Mouse (Mus musculus) hindbrain, embryonic 14.5 days (tissue): ENCODE results near the gene Brdt. TPM values are rescaled to one million over a fixed set of nuclear protein-coding genes. Genes with fewer than 3 reads are reported as not detected.
"Not testable (repeated sequence)": the region's sequence is repeated elsewhere in the genome, so short reads cannot be mapped to it uniquely, and the experiment has no call there.

Source experiments
- ATAC-seq: fragments of 200-750 bp; cut with Nextera tagmentation; 2 replicates; pipeline ENCODE4 v1.8.0; 2017; ENCODE audit warnings: moderate number of reproducible peaks, mild to moderate bottlenecking, moderate TSS enrichment, moderate library complexity; ENCODE audit not compliant: low FRiP score
- DNase-seq: peaks from one replicate; pipeline ENCODE4 v3.0.0-alpha.2; 2015; ENCODE audit warnings: low spot score
- H3K27ac ChIP-seq: fragments of 300-500 bp; sonication (generic); 2 replicates; pipeline ENCODE4 v1.5.1; 2014; ENCODE audit warnings: mild to moderate bottlenecking, moderate library complexity
- H3K27me3 ChIP-seq: fragments of 300-500 bp; sonication (generic); 2 replicates; pipeline ENCODE4 v1.6.1; 2014; ENCODE audit warnings: mild to moderate bottlenecking, low read length, mixed read lengths; ENCODE audit not compliant: control insufficient read depth, insufficient read depth
- H3K36me3 ChIP-seq: fragments of 300-500 bp; sonication (generic); replicated peaks from 2 replicates; pipeline ENCODE4 v1.6.1; 2014; ENCODE audit not compliant: control insufficient read depth, insufficient read depth
- H3K4me1 ChIP-seq: fragments of 300-500 bp; sonication (generic); replicated peaks from 2 replicates; pipeline ENCODE4 v1.6.1; 2014; ENCODE audit warnings: antibody characterized with exemption, low read length, mixed read lengths; ENCODE audit not compliant: control insufficient read depth, insufficient read depth
- H3K4me2 ChIP-seq: fragments of 300-500 bp; sonication (generic); replicated peaks from 2 replicates; pipeline ENCODE4 v1.6.1; 2014; ENCODE audit warnings: mild to moderate bottlenecking, moderate library complexity
- H3K4me3 ChIP-seq: fragments of 300-500 bp; sonication (generic); replicated peaks from 2 replicates; pipeline ENCODE4 v1.5.1; 2014; ENCODE audit warnings: mild to moderate bottlenecking, low read length
- H3K9ac ChIP-seq: fragments of 300-500 bp; sonication (generic); 2 replicates; pipeline ENCODE4 v1.6.1; 2014
- H3K9me3 ChIP-seq: fragments of 300-500 bp; sonication (generic); 2 replicates; pipeline ENCODE4 v1.6.1; 2016; ENCODE audit warnings: low read length; ENCODE audit not compliant: control insufficient read depth
- WGBS: fragments of 180-500 bp; shearing (Covaris S2); extraction: QIAGEN DNeasy Blood & Tissue Kit; methylation state at CpG from one replicate; pipeline ENCODE4 v1.1.7; 2014; 5-methylcytosine and 5-hydroxymethylcytosine counted together
- polyA plus RNA-seq: library from polyadenylated mRNA; unstranded; fragments of >200 nt; fragmentation: Nextera tagmentation; extraction: Ambion mirVana; gene quantifications from 2 replicates; pipeline ENCODE4 v1.2.1, GENCODE M21; 2014

Gene Brdt
- polyA plus RNA-seq, 1 experiment from 2014 or later = 3.2 TPM

DNA sequence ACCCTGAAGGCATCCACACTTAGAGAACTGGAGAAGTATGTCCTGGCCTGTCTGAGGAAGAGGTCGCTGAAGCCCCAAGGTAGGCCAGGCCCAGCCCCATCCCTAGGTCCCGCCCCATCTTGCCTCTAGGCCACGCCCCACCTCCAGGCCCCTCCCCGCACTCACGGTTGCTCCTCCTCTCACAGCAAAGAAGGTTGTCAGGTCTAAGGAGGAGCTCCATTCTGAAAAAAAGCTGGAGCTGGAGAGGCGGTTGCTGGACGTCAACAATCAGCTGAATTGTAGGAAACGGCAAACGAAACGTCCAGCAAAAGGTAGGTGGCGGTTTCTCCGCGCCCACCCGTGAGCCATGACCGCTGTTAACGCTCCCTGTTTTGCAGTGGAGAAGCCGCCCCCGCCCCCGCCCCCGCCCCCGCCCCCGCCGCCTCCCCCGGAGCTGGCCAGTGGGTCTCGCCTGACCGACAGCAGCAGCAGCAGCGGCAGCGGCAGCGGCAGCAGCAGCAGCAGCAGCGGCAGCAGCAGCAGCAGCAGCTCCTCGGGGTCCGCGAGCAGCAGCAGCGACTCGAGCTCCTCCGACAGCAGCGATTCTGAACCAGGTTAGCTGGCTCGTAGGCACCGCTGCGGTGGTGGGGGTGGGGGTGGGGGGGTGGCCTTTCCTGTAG, 28.6 kb downstream of the Brdt start:
- H3K4me3 ChIP-seq = peak overlapping the region; percentile 55
- WGBS = under 1% methylated on average over 40 of the region's 40 CpGs
- H3K4me1 ChIP-seq = peaks cover 6% of the 10 kb centered on the region; the same call in 1 of the 2 replicates
- ATAC-seq (peak; percentile 97), DNase-seq (peak; percentile 69)
- H3K36me3 ChIP-seq = no peaks in the 10 kb centered on the region
- peak overlapping the region; percentile 79 for H3K27ac ChIP-seq
- H3K4me2 ChIP-seq = peak overlapping the region; percentile 50
- H3K9me3 ChIP-seq = no peaks in the 10 kb centered on the region
- H3K9ac ChIP-seq = peak overlapping the region; percentile 64
- no peaks in the 10 kb centered on the region for H3K27me3 ChIP-seq

DNA sequence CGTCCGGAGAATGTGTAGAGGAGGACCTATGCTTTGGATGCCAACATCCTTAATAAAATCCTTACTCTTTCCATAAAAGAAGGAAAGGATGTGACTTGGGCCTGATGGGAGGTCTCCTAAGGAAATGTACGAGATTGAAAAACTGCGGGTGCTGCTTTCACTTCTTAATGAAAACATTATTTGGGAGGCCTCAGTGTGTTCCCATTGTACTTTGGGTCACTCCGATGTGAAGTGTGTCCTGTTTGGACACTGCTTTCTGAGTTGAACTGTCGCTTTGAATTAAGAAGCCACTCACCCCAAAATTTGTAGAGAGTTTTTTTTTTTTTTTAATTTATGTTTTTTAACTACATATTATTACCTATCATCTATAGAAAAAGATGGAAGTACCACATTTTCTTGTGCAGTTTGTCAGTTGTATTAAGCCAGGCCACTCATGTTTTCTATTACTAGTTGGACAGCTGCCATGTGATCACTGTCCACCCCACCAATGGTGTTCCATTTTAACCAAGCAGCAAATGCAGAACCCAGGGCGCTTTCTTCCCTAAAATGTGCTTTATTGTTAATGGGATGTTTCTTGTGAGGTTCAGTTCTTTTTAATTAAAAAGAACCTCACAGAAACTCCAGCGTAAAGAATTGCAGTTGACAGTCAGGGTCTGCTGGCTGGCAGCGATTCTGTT, 29.2 kb downstream of the Brdt start:
- Histone ChIP-seq H3K4me3 (peak overlapping the region; percentile 55), H3K27me3 (no peaks in the 10 kb centered on the region), H3K9ac (peak overlapping the region; percentile 64), H3K36me3 (no peaks in the 10 kb centered on the region), H3K27ac (peak overlapping the region; percentile 79), H3K4me1 (peaks cover 6% of the 10 kb centered on the region; the same call in 1 of the 2 replicates), H3K9me3 (no peaks in the 10 kb centered on the region), H3K4me2 (peak overlapping the region; percentile 50)
- ATAC-seq = no peak
- WGBS = 18% methylated on average over 9 of the region's 9 CpGs
- DNase-seq = peak; percentile 24

DNA sequence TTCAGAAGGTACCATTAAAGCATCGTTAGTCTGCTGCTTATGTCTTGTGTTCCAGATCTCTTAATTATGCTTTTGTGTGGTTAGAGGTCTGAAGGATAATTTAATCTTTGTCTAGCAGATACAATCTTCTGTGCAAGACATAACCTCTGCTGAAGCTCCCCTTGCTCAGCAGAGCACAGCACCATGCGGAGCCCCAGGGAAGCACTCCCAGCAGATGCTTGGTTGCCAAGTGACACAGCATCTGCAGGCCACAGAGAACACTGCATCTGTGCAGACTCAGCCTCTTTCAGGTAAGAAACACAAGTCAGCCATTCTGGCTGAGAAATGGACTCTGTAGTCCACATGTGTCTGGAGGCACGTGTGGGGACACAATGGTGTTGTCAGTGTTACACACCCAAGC, 39.1 kb downstream of the Brdt start:
- DNase-seq (no peak), ATAC-seq (no peak)
- Histone ChIP-seq H3K9ac (no peak overlapping the region), H3K4me3 (no peak overlapping the region), H3K27me3 (no peaks in the 10 kb centered on the region), H3K9me3 (no peaks in the 10 kb centered on the region), H3K4me2 (no peak overlapping the region), H3K36me3 (no peaks in the 10 kb centered on the region), H3K4me1 (no peaks in the 10 kb centered on the region), H3K27ac (no peak overlapping the region)
- 58% methylated on average over 3 of the region's 3 CpGs for WGBS

DNA sequence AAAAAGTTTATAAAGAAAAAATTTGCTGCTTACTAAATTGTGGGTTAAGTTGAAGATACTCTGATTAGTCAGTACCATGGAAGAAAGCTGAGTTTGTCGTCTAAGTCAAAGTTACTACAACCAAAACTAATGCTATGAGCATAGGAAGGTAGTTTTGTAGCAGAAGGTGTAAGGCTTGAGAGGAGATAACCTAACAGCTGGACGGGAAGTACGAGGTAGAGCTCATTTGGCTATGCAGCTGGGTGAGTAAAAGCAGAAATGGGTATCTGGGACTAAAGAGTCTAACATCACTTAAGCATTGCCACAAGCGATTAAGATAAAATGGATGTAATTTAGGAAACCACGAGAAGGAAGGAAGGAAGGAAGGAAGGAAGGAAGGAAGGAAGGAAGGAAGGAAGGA, 40.4 kb downstream of the Brdt start:
- Histone ChIP-seq H3K4me1 (no peaks in the 10 kb centered on the region), H3K4me3 (no peak overlapping the region), H3K27ac (no peak overlapping the region), H3K4me2 (no peak overlapping the region), H3K36me3 (no peaks in the 10 kb centered on the region; the same call in 1 of the 2 replicates), H3K27me3 (no peaks in the 10 kb centered on the region), H3K9me3 (no peaks in the 10 kb centered on the region), H3K9ac (no peak overlapping the region)
- ATAC-seq (no peak), DNase-seq (no peak)
- 86% methylated on average over 5 of the region's 5 CpGs for WGBS

DNA sequence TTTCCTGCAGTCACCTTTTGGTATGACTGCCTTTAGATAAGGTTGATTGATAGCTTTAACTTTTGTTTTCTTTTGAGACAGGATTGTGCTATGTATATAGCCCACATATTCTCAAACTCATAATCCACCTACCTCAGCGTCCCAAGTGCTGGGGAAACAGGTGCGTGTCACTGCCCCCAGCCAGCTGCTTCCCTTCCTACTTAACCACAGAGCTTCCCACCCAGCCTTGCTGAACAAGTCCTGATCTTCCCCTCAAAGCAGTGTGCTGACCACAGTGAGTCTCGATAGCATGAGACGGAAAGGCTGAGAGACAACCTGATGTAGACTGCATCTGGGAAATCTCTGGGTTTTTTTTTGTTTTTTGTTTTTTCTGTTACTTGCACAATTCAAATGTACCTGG, 42.3 kb downstream of the Brdt start:
- Histone ChIP-seq H3K9me3 (no peaks in the 10 kb centered on the region), H3K36me3 (peaks cover under 1% of the 10 kb centered on the region; the same call in 1 of the 2 replicates), H3K4me3 (no peak overlapping the region), H3K27ac (no peak overlapping the region), H3K27me3 (no peaks in the 10 kb centered on the region), H3K9ac (no peak overlapping the region), H3K4me1 (no peaks in the 10 kb centered on the region), H3K4me2 (no peak overlapping the region)
- DNase-seq (no peak), ATAC-seq (no peak)
- WGBS = 90% methylated on average over 4 of the region's 4 CpGs

DNA sequence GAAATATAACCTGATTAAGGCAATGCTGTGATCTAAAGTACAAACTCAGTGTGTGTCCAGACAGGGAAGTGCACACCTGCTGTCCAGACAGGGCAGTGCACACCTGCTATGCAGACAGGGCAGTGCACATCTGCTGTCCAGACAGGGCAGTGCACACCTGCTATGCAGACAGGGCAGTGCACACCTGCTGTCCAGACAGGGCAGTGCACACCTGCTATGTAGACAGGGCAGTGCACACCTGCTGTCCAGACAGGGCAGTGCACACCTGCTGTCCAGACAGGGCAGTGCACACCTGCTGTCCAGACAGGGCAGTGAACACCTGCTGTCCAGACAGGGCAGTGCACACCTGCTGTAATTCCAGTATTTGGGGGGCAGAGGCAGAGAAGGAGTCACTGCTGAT, 55.5 kb downstream of the Brdt start:
- not testable (repeated sequence) for DNase-seq, H3K27me3 ChIP-seq, H3K9me3 ChIP-seq, H3K4me3 ChIP-seq, H3K36me3 ChIP-seq, H3K9ac ChIP-seq, H3K27ac ChIP-seq, ATAC-seq, H3K4me1 ChIP-seq, H3K4me2 ChIP-seq

DNA sequence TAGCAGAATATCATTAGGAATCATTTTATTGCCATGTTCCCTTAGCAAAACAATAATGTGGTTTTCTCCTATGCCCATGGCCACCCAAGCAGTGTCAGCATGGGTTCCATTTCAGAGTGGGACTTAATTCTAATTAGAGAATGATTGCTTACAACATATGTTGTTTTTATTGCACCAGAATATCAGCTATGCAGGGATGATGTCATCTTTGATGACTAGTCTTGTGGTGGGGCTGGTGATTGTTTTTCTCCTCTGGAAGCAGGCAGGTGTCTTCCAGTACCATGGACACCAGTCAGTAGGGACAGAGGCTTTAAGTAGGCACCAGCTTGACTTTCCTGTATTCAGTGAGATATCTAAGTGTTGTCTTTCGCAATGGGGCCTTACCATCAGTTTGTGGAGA, 56.8 kb downstream of the Brdt start:
- Histone ChIP-seq H3K9ac (no peak overlapping the region), H3K9me3 (no peaks in the 10 kb centered on the region), H3K27me3 (no peaks in the 10 kb centered on the region), H3K4me2 (no peak overlapping the region), H3K4me1 (no peaks in the 10 kb centered on the region), H3K27ac (no peak overlapping the region), H3K36me3 (peaks cover 2% of the 10 kb centered on the region; the same call in 1 of the 2 replicates), H3K4me3 (no peak overlapping the region)
- ATAC-seq = no peak
- DNase-seq = no peak
- 89% methylated on average over 1 of the region's 1 CpGs for WGBS

DNA sequence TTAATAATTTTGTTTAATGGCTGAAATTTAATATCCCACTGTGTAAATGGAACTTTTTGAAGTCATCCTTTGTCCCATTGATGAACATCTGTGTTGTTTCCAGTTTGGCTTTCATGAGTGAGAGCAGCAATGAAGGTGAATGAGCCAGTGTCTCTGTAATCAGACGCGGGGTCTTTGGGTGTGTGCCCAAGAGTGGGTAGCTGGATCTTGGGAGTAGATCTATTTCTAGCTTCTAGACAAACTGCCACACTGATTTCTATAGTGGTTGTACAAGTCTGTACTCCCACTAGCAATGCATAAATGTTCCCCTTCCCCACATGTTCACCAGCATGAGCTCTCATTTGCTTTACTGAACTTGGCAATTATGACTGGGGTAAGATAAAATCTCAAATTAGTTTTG, 58.4 kb downstream of the Brdt start:
- Histone ChIP-seq H3K9me3 (no peaks in the 10 kb centered on the region), H3K4me2 (no peak overlapping the region), H3K4me3 (no peak overlapping the region), H3K27ac (no peak overlapping the region), H3K4me1 (no peaks in the 10 kb centered on the region), H3K27me3 (no peaks in the 10 kb centered on the region), H3K36me3 (no peaks in the 10 kb centered on the region), H3K9ac (no peak overlapping the region)
- 89% methylated on average over 2 of the region's 2 CpGs for WGBS
- no peak for ATAC-seq
- DNase-seq = no peak

DNA sequence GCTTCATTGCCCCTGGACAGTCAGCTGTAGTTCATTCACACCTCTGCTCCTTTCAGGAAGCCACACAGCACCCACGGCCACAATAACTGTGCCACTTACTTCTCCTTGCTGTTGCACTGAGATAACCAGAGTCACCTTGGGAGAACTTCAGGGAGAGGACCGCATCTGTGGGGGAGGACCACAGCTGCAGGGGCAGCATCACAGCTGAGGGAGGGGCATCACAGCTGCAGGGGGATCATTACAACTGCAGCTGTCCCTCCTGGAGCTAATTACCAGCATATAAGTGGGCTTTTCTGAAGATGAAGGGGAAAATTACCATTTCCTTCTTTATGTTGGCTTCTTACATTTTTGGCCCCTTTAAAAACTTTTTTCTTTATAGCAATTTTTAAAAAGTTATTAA, 63.5 kb downstream of the Brdt start:
- Histone ChIP-seq H3K4me3 (no peak overlapping the region), H3K9me3 (no peaks in the 10 kb centered on the region)
- no peak for ATAC-seq

More for the DNA sequence above, 63.5 kb downstream of the Brdt start:
- H3K4me2 ChIP-seq = no peak overlapping the region
- DNase-seq = no peak
- H3K4me1 ChIP-seq = no peaks in the 10 kb centered on the region
- no peak overlapping the region for H3K9ac ChIP-seq
- no peaks in the 10 kb centered on the region for H3K27me3 ChIP-seq
- H3K36me3 ChIP-seq = no peaks in the 10 kb centered on the region
- WGBS = 59% methylated on average over 2 of the region's 2 CpGs
- H3K27ac ChIP-seq = no peak overlapping the region
